Mouse (Mus musculus) olfactory bulb, adult 2 months (tissue): Measurements from ENCODE around the gene Brpf1. TPM values are rescaled to one million over a fixed set of nuclear protein-coding genes. Genes with fewer than 3 reads are reported as not detected.

Experiments used
- H3K27ac ChIP-seq: fragments of 200-500 bp; 2 replicates; pipeline ENCODE4 v1.5.1; 2012; ENCODE audit warnings: low read depth, low read length; ENCODE audit not compliant: insufficient read depth
- H3K4me1 ChIP-seq: fragments of 200-500 bp; 2 replicates; pipeline ENCODE4 v1.6.1; 2012; ENCODE audit warnings: low read length; ENCODE audit not compliant: control insufficient read depth, insufficient read depth
- H3K4me3 ChIP-seq: fragments of 200-500 bp; 2 replicates; pipeline ENCODE4 v1.5.1; 2012; ENCODE audit warnings: mild to moderate bottlenecking, low read depth, low read length, moderate library complexity; ENCODE audit not compliant: insufficient read depth
- CTCF ChIP-seq: fragments of 200-500 bp; IDR thresholded peaks from 2 replicates; pipeline ENCODE4 v1.5.1; 2012; ENCODE audit warnings: low read depth, mild to moderate bottlenecking, low read length, moderate library complexity; ENCODE audit not compliant: insufficient read depth
- POLR2A ChIP-seq: fragments of 200-500 bp; IDR thresholded peaks from 2 replicates; pipeline ENCODE4 v1.6.1; 2012; ENCODE audit warnings: mild to moderate bottlenecking, low read depth, low read length, moderate library complexity; ENCODE audit not compliant: insufficient read depth
- WGBS: fragments of 180-500 bp; shearing (Covaris S2); methylation state at CpG from one replicate; pipeline ENCODE4 v1.1.7; 2018; 5-methylcytosine and 5-hydroxymethylcytosine counted together
- polyA plus RNA-seq: library from polyadenylated mRNA; stranded (reverse); fragments of >200 nt; gene quantifications from 2 replicates; pipeline ENCODE4 v1.2.4, GENCODE M21; 2012; ENCODE audit warnings: low replicate concordance; ENCODE audit not compliant: missing spikeins, insufficient read depth, insufficient read length

Gene Brpf1
- polyA plus RNA-seq, 1 experiment, result not detected

- Histone ChIP-seq H3K4me3 (peak overlapping the region; percentile 24), H3K4me1 (peaks cover 20% of the 10 kb centered on the region), H3K27ac (peak overlapping the region; percentile 56)
- WGBS, result 63% methylated on average over 6 of the region's 6 CpGs
- TF ChIP-seq POLR2A (no peak), CTCF (no peak)
Measured at GRCm38 (mm10) chr6:113341574-113341973, 34.6 kb downstream of the Brpf1 start.

DNA sequence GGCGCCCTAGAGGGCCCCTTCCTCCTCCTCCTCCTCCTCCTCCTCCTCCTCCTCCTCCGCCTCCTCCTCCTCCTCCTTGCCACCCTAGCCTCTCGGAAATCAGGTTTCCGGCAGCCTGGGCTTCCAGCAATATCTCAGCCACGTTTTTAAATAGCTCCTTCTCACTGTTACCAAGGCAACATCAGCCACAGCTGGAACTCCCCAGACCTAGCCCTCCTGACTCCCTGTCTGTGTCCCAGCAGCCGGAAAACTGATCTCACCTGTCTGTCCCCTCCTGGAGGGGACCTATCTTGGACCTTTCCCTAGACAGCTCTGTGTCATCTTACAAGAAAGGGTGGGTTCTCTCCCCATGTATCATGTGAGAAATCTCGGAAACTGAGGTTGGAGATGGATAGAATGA is 35.4 kb downstream of the Brpf1 start:
- 9% methylated on average over 4 of the region's 7 CpGs for WGBS
- H3K4me3 ChIP-seq, result peak overlapping the region; percentile 57
- peaks cover 20% of the 10 kb centered on the region for H3K4me1 ChIP-seq
- TF ChIP-seq CTCF, result no peak
- TF ChIP-seq POLR2A, result no peak
- peak overlapping the region; percentile 80 for H3K27ac ChIP-seq

DNA sequence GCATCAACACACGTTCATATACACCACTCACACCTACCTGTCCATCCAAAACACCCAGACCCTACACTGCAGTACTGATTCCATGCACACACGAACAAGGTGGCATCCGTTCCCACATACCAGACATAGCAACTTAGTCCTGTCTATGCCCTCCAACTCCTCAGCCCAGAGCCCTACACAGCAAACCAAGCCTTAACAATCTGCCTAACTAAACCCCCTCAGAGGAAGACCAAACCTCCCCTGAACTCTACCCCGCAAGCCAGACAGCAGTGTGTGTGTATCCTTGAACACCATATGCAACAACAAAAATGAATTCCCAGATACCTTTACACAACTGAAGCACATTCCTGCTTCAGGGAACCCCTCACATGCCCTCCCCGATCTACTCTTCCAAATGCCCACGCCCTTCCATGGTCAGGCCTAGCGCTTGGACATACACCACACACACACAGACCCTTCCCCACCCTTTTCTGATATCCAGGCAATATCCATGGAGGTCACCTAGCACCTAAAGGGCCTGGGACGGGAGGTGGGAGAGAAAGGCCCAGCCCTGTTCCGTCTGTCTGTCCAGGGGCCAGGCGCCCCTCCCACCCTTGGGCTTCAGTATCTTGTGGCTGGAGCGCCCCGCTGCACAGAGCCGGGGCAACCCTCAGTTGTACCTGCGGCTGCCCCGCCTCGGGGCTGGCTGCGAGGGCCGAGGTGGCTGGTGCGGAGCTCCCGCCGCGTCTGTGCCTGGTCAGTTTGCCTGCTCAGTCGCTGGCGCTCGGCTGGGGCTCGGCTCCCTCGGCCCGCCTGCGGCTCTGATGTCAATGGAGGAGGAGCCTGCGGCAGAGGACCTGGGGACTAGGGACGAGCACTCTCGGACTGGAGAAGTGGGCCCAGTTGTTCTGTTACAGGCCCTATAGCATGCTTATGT is 36.5 kb downstream of the Brpf1 start, which contains the start of gene Camk1:
TSS of gene Camk1 (minus strand) at position 808 of the 916 bp plus-strand sequence.
- Histone ChIP-seq H3K4me1 (peaks cover 20% of the 10 kb centered on the region), H3K4me3 (peak within 1 kb of the TSS; percentile 57), H3K27ac (peak within 1 kb of the TSS; percentile 80)
- 7% methylated on average over 32 of the region's 32 CpGs for whole genome bisulfite sequencing
- no peak for TF ChIP-seq CTCF
- TF ChIP-seq POLR2A, result peak; percentile 70

DNA sequence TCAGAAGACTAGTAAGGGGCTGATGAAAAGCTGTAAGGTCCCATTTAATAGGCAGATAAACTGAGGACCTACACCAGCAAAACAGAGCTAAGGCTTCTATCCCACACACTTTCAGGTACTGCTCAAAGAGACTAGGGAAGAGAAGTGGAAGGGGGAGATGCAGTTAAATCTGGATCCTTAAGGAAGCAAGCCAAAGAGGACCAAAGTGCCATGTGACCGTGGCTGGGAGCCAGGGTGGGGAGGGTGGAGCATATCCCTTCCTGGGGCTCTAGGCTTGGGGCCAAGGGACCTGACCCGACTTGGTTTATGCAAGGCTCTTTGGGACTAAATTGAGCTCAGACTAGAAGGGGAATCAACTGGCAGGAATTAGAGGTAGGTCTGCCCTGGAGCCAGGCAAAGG is 37.4 kb downstream of the Brpf1 start:
- H3K4me3 ChIP-seq, result no peak overlapping the region
- TF ChIP-seq CTCF, result no peak
- TF ChIP-seq POLR2A, result no peak
- H3K27ac ChIP-seq, result peak overlapping the region; percentile 80
- H3K4me1 ChIP-seq, result peaks cover 20% of the 10 kb centered on the region
- 20% methylated on average over 2 of the region's 2 CpGs for WGBS

GRCm38 (mm10) chr6:113346897-113347296 is 40.0 kb downstream of the Brpf1 start:
- no peak overlapping the region for H3K4me3 ChIP-seq
- H3K27ac ChIP-seq, result no peak overlapping the region
- peaks cover 7% of the 10 kb centered on the region for H3K4me1 ChIP-seq
- 76% methylated on average over 4 of the region's 4 CpGs for WGBS
- TF ChIP-seq CTCF (no peak), POLR2A (no peak)

GRCm38 (mm10) chr6:113350538-113350937 is 43.6 kb downstream of the Brpf1 start:
- Histone ChIP-seq H3K27ac (no peak overlapping the region), H3K4me1 (no peaks in the 10 kb centered on the region), H3K4me3 (no peak overlapping the region)
- TF ChIP-seq POLR2A (no peak), CTCF (no peak)

DNA sequence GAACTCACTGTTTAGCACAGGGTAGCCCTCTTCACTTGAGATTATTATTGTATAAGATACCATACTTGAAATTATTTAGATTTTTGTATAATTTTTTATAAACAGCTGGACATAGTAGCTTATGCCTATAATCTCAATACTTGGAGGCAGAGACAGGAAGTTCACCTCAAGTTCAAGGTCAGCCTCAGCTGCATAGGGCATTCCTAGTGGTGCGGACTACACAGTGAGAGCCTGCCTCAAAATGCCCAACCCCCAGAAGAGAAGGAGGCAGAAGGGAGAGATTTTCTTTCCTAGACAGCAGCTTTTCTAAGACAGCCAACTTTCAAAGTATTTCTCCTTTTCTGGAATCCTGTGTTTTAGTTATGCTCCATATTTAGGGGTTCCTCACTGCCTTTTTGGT is 44.2 kb downstream of the Brpf1 start:
- TF ChIP-seq POLR2A (no peak), CTCF (no peak)
- H3K4me3 ChIP-seq, result no peak overlapping the region
- H3K4me1 ChIP-seq, result no peaks in the 10 kb centered on the region
- H3K27ac ChIP-seq, result no peak overlapping the region
- WGBS, result 86% methylated on average over 1 of the region's 1 CpGs

DNA sequence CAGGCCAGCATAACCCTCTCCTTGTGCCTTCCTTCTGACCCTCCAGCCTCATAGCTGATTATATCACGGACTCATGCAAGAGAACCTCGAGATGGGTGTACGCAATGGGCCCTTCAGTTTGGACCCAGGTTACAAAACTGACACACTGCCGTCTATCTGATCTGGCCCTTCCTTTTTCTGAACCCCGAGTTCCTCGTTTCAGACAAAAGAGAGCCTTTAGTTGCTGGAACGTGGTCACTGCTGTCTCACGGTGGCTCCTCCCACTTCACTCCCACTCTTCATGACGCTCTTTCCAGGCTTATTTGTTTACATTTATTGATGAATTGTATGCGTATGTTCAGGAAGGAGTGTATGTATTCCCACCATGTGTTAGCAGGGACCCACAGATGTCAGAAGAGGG is 44.7 kb downstream of the Brpf1 start:
- WGBS, result 55% methylated on average over 10 of the region's 10 CpGs
- TF ChIP-seq POLR2A (no peak), CTCF (no peak)
- no peaks in the 10 kb centered on the region for H3K4me1 ChIP-seq
- H3K27ac ChIP-seq, result no peak overlapping the region
- H3K4me3 ChIP-seq, result no peak overlapping the region

DNA sequence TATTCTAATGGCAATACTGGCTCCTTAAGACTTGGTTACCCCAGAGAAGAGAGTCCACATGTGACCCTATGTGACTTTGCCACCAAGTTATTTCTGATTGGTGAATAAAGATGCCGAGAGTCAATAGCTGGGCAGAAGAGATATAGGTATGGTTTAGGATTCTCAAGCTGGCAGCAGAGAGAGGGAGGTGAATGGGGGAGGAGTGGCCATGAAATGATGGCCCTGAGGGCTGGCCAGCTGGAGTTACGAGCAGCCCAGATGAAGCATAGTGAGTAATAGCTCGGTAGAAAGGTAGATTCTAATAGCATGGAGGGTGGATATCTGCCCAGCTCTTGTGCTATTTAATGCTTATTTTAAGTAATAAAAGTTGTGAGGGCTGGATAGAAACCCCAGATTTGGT is 45.9 kb downstream of the Brpf1 start:
- Histone ChIP-seq H3K4me3 (no peak overlapping the region), H3K27ac (no peak overlapping the region), H3K4me1 (no peaks in the 10 kb centered on the region)
- WGBS, result 82% methylated on average over 3 of the region's 3 CpGs
- TF ChIP-seq POLR2A (no peak), CTCF (no peak)
